Mouse (Mus musculus): ENCODE measurements around the gene Olfr432. TPM values are rescaled to one million over a fixed set of nuclear protein-coding genes. Genes with fewer than 3 reads are reported as not detected.

Olfr432 gene
- polyA plus RNA-seq, 1 experiment from 2014 or later, result not detected

GRCm38 (mm10) chr1:174050532-174050931 lies 1.5 kb downstream of the Olfr432 start:
- Histone ChIP-seq H3K9ac (no peak overlapping the region), H3K4me1 (replicated peaks) (no peaks in the 10 kb centered on the region), H3K4me3 (replicated peaks) (no peak overlapping the region), H3K27me3 (no peaks in the 10 kb centered on the region), H3K36me3 (no peaks in the 10 kb centered on the region), H3K27ac (no peak overlapping the region), H3K9me3 (replicated peaks) (no peaks in the 10 kb centered on the region), H3K4me2 (no peak overlapping the region)
- no peak for DNase-seq
- 68% methylated on average over 4 of the region's 4 CpGs for WGBS (ENCODE audit: insufficient replicate concordance)
- no peak for ATAC-seq (ENCODE audit: low read depth)

DNA sequence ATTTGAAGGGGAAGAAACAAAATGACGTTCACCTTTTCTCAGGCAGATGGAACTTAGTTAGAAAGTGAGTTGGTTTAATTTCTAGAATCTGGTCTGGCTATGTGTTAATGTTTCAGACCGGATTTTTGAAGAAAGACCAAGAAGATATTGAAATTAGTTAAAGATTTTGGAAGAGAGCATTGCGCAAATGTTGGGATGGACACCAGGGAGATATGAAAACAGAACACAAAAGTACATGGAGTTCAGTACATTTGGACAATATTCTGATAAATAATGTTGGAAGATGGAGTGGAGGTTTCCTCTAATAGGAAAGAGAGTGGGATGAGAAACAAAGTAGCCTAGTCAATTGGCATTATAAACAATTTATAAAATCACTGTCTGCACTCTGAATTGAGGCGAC lies 2.5 kb downstream of the Olfr432 start:
- DNase-seq, result no peak
- no peak for ATAC-seq (ENCODE audit: low read depth)
- H3K9me3 ChIP-seq (replicated peaks), result no peaks in the 10 kb centered on the region
- no peak overlapping the region for H3K27ac ChIP-seq
- 62% methylated on average over 4 of the region's 4 CpGs for WGBS (ENCODE audit: insufficient replicate concordance)
- H3K9ac ChIP-seq, result no peak overlapping the region
- no peaks in the 10 kb centered on the region for H3K4me1 ChIP-seq (replicated peaks)
- H3K27me3 ChIP-seq, result no peaks in the 10 kb centered on the region
- no peak overlapping the region for H3K4me2 ChIP-seq
- H3K36me3 ChIP-seq, result no peaks in the 10 kb centered on the region
- H3K4me3 ChIP-seq (replicated peaks), result no peak overlapping the region

- H3K9me3 ChIP-seq (replicated peaks), result no peaks in the 10 kb centered on the region
- no peak for ATAC-seq (ENCODE audit: low read depth)
- H3K27me3 ChIP-seq, result no peaks in the 10 kb centered on the region
- H3K9ac ChIP-seq, result no peak overlapping the region
- no peak for DNase-seq
- H3K4me2 ChIP-seq, result no peak overlapping the region
- 52% methylated on average over 5 of the region's 5 CpGs for WGBS (ENCODE audit: insufficient replicate concordance)
- H3K27ac ChIP-seq, result no peak overlapping the region
- no peak overlapping the region for H3K4me3 ChIP-seq (replicated peaks)
- no peaks in the 10 kb centered on the region for H3K4me1 ChIP-seq (replicated peaks)
- no peaks in the 10 kb centered on the region for H3K36me3 ChIP-seq
Observed at GRCm38 (mm10) chr1:174051931-174052536, 3.0 kb downstream of the Olfr432 start.

DNA sequence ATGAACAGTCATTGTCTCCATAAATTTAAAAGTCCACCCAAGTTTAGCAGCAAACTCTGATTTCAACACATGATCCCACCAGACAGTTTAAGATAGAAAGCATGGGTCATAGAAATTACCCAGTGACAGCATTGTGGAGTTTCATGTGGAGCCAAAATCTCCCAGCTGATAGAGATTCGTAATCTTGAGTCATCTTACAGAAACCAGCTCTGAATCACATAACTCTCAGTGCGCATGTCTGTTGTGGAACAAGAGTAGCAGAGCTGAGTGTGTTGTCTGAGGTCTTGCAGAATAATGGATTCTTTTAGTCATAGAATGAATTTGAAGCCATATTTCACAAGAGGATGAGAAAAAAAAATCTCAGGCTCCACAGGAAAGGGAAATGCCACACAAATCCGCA lies 4.0 kb downstream of the Olfr432 start:
- H3K36me3 ChIP-seq, result no peaks in the 10 kb centered on the region
- H3K4me3 ChIP-seq (replicated peaks), result no peak overlapping the region
- no peak overlapping the region for H3K9ac ChIP-seq
- no peaks in the 10 kb centered on the region for H3K4me1 ChIP-seq (replicated peaks)
- no peaks in the 10 kb centered on the region for H3K9me3 ChIP-seq (replicated peaks)
- 60% methylated on average over 3 of the region's 3 CpGs for WGBS (ENCODE audit: insufficient replicate concordance)
- H3K27me3 ChIP-seq, result no peaks in the 10 kb centered on the region
- no peak for DNase-seq
- no peak overlapping the region for H3K27ac ChIP-seq
- ATAC-seq (ENCODE audit: low read depth), result no peak
- H3K4me2 ChIP-seq, result no peak overlapping the region

- H3K9me3 ChIP-seq (replicated peaks), result no peaks in the 10 kb centered on the region
- H3K9ac ChIP-seq, result no peak overlapping the region
- no peak overlapping the region for H3K4me2 ChIP-seq
- WGBS (ENCODE audit: insufficient replicate concordance), result 50% methylated on average over 2 of the region's 2 CpGs
- no peaks in the 10 kb centered on the region for H3K36me3 ChIP-seq
- no peak for DNase-seq
- no peaks in the 10 kb centered on the region for H3K4me1 ChIP-seq (replicated peaks)
- ATAC-seq (ENCODE audit: low read depth), result no peak
- no peak overlapping the region for H3K4me3 ChIP-seq (replicated peaks)
- H3K27me3 ChIP-seq, result no peaks in the 10 kb centered on the region
- no peak overlapping the region for H3K27ac ChIP-seq
Observed at GRCm38 (mm10) chr1:174055248-174055647, 6.2 kb downstream of the Olfr432 start.

DNA sequence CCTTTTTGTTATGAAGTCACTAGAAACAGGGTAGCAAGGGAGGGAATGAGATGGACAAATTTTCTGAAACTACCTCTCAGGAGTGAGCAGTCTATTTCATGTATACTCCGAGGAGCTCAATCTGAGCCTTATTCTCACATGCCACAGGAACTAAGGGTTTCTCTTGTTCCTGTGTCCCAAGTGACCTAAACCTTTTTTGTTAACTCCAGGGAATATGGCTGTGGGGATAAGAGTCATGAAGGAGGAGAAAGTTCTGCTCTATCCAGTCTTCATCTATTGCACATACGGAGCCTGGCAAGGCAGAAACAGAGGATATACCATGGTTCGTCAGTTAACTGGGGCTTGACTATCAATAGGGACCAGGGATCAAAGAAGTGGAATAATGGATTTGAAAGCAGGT lies 17.3 kb downstream of the Olfr432 start, which contains the start of gene Olfr430:
Gene Olfr430, plus strand, starts transcription at position 301 of the 400 bp plus-strand sequence.
- DNase-seq, result no peak
- no peak within 1 kb of the TSS for H3K4me2 ChIP-seq

GRCm38 (mm10) chr1:174084031-174084430 lies 35.0 kb downstream of the Olfr432 start, which contains the start of gene Olfr429:
Olfr429 (plus strand) TSS chr1:174084331.
- WGBS (ENCODE audit: insufficient replicate concordance), result 65% methylated on average over 2 of the region's 2 CpGs
- no peaks in the 10 kb centered on the region for H3K36me3 ChIP-seq
- no peak for DNase-seq
- no peaks in the 10 kb centered on the region for H3K4me1 ChIP-seq (replicated peaks)
- no peak within 1 kb of the TSS for H3K9ac ChIP-seq
- no peak within 1 kb of the TSS for H3K27ac ChIP-seq
- no peak within 1 kb of the TSS for H3K4me2 ChIP-seq
- ATAC-seq (ENCODE audit: low read depth), result no peak
- no peak within 1 kb of the TSS for H3K4me3 ChIP-seq (replicated peaks)
- H3K9me3 ChIP-seq (replicated peaks), result no peaks in the 10 kb centered on the region
- no peaks in the 10 kb centered on the region for H3K27me3 ChIP-seq

More for the DNA sequence above, 17.3 kb downstream of the Olfr432 start, which contains the start of gene Olfr430:
- WGBS (ENCODE audit: insufficient replicate concordance), result 69% methylated on average over 3 of the region's 3 CpGs
- no peaks in the 10 kb centered on the region for H3K4me1 ChIP-seq (replicated peaks)
- no peak within 1 kb of the TSS for H3K27ac ChIP-seq
- no peaks in the 10 kb centered on the region for H3K27me3 ChIP-seq
- no peaks in the 10 kb centered on the region for H3K9me3 ChIP-seq (replicated peaks)
- no peaks in the 10 kb centered on the region for H3K36me3 ChIP-seq
- no peak within 1 kb of the TSS for H3K4me3 ChIP-seq (replicated peaks)
- H3K9ac ChIP-seq, result no peak within 1 kb of the TSS
- no peak for ATAC-seq (ENCODE audit: low read depth)

- no peaks in the 10 kb centered on the region for H3K4me1 ChIP-seq (replicated peaks)
- no peak for ATAC-seq (ENCODE audit: low read depth)
- DNase-seq, result no peak
- H3K27me3 ChIP-seq, result no peaks in the 10 kb centered on the region
- WGBS (ENCODE audit: insufficient replicate concordance), result 61% methylated on average over 1 of the region's 1 CpGs
- H3K27ac ChIP-seq, result no peak within 1 kb of the TSS
- H3K9ac ChIP-seq, result no peak within 1 kb of the TSS
- no peak within 1 kb of the TSS for H3K4me2 ChIP-seq
- no peaks in the 10 kb centered on the region for H3K36me3 ChIP-seq
- no peaks in the 10 kb centered on the region for H3K9me3 ChIP-seq (replicated peaks)
- H3K4me3 ChIP-seq (replicated peaks), result no peak within 1 kb of the TSS
Observed at GRCm38 (mm10) chr1:174096591-174096990, 47.6 kb downstream of the Olfr432 start, which contains the start of gene Olfr427. Olfr427 (plus strand) TSS chr1:174096891.

- Histone ChIP-seq H3K4me2 (no peak overlapping the region), H3K27ac (no peak overlapping the region), H3K27me3 (no peaks in the 10 kb centered on the region), H3K9ac (no peak overlapping the region), H3K4me3 (replicated peaks) (no peak overlapping the region), H3K4me1 (replicated peaks) (no peaks in the 10 kb centered on the region), H3K36me3 (no peaks in the 10 kb centered on the region), H3K9me3 (replicated peaks) (no peaks in the 10 kb centered on the region)
- WGBS (ENCODE audit: insufficient replicate concordance), result 49% methylated on average over 2 of the region's 2 CpGs
- DNase-seq (no peak), ATAC-seq (ENCODE audit: low read depth) (no peak)
Observed at GRCm38 (mm10) chr1:174103735-174104134, 54.7 kb downstream of the Olfr432 start.

Other genes starting within 250 kb of the Olfr432 start
- 1.5 and 1.8 TPM in 2 replicates for gene Ifi211, start 136.2 kb upstream of the Olfr432 start, polyA plus RNA-seq (2015; fragmentation: Nextera tagmentation; extraction: Ambion mirVana)
- gene Mndal, start 106.7 kb upstream of the Olfr432 start, polyA plus RNA-seq (2015; fragmentation: Nextera tagmentation; extraction: Ambion mirVana), result 3.2 and 5.1 TPM in 2 replicates
- gene Ifi203, start 106.5 kb upstream of the Olfr432 start, polyA plus RNA-seq (2015; fragmentation: Nextera tagmentation; extraction: Ambion mirVana), result 2.6 and 3.9 TPM in 2 replicates
- not detected in 2 replicates for gene Ifi202b, start 66.5 kb upstream of the Olfr432 start, polyA plus RNA-seq (2015; fragmentation: Nextera tagmentation; extraction: Ambion mirVana)
- gene Ifi205, start 17.4 kb upstream of the Olfr432 start, polyA plus RNA-seq (2015; fragmentation: Nextera tagmentation; extraction: Ambion mirVana), result 0.27 and 0.82 TPM in 2 replicates
- 0.07 and 0.14 TPM in 2 replicates for gene Olfr433, start 8.5 kb upstream of the Olfr432 start, polyA plus RNA-seq (2015; fragmentation: Nextera tagmentation; extraction: Ambion mirVana)
- gene Olfr430, start 17.4 kb downstream of the Olfr432 start, polyA plus RNA-seq (2015; fragmentation: Nextera tagmentation; extraction: Ambion mirVana), result not detected in 2 replicates
- gene Olfr429, start 35.1 kb downstream of the Olfr432 start, polyA plus RNA-seq (2015; fragmentation: Nextera tagmentation; extraction: Ambion mirVana), result not detected in 2 replicates
- not detected in 2 replicates for gene Olfr427, start 47.7 kb downstream of the Olfr432 start, polyA plus RNA-seq (2015; fragmentation: Nextera tagmentation; extraction: Ambion mirVana)
- not detected in 2 replicates for gene Olfr231, start 72.0 kb downstream of the Olfr432 start, polyA plus RNA-seq (2015; fragmentation: Nextera tagmentation; extraction: Ambion mirVana)
- gene Olfr424, start 82.3 kb downstream of the Olfr432 start, polyA plus RNA-seq (2015; fragmentation: Nextera tagmentation; extraction: Ambion mirVana), result not detected in 2 replicates
- gene Olfr420, start 106.4 kb downstream of the Olfr432 start, polyA plus RNA-seq (2015; fragmentation: Nextera tagmentation; extraction: Ambion mirVana), result 0.58 and 0.64 TPM in 2 replicates
- 25.7 and 33.7 TPM in 2 replicates for gene Spta1, start 123.6 kb downstream of the Olfr432 start, polyA plus RNA-seq (2015; fragmentation: Nextera tagmentation; extraction: Ambion mirVana)
- gene Olfr419, start 202.9 kb downstream of the Olfr432 start, polyA plus RNA-seq (2015; fragmentation: Nextera tagmentation; extraction: Ambion mirVana), result 0.08 and 0.09 TPM in 2 replicates